Mouse (Mus musculus) neural tube, embryonic 11.5 days (tissue): ENCODE data around the gene Trim46. TPM values are rescaled to one million over a fixed set of nuclear protein-coding genes. Genes with fewer than 3 reads are reported as not detected.
A peak's percentile ranks its signal among the peaks of the same experiment; 100 is the strongest.

Experiments used
- ATAC-seq: fragments of 200-750 bp; cut with Nextera tagmentation; 2 replicates; pipeline ENCODE4 v1.8.0; 2017; ENCODE audit warnings: moderate number of reproducible peaks, mild to moderate bottlenecking, moderate TSS enrichment, moderate library complexity; ENCODE audit not compliant: insufficient read depth, low FRiP score, low TSS enrichment
- DNase-seq: peaks from one replicate; pipeline ENCODE4 v3.0.0-alpha.2; 2015; ENCODE audit warnings: low spot score
- H3K27ac ChIP-seq: fragments of 300-500 bp; sonication (generic); 2 replicates; pipeline ENCODE4 v1.5.1; 2014; ENCODE audit warnings: low read depth, mild to moderate bottlenecking, low read length
- H3K27me3 ChIP-seq: fragments of 300-500 bp; sonication (generic); 2 replicates; pipeline ENCODE4 v1.6.1; 2014; ENCODE audit warnings: mild to moderate bottlenecking, low read length, mixed read lengths; ENCODE audit not compliant: control insufficient read depth, insufficient read depth
- H3K36me3 ChIP-seq: fragments of 300-500 bp; sonication (generic); 2 replicates; pipeline ENCODE4 v1.6.1; 2014; ENCODE audit warnings: mild to moderate bottlenecking, low read length, moderate library complexity, mixed read lengths; ENCODE audit not compliant: control insufficient read depth, insufficient read depth
- H3K4me1 ChIP-seq: fragments of 300-500 bp; sonication (generic); 2 replicates; pipeline ENCODE4 v1.6.1; 2014; ENCODE audit warnings: low read length, mixed read lengths; ENCODE audit not compliant: control insufficient read depth, insufficient read depth
- H3K4me2 ChIP-seq: fragments of 300-500 bp; sonication (generic); 2 replicates; pipeline ENCODE4 v1.6.1; 2014; ENCODE audit warnings: low read depth, mild to moderate bottlenecking, moderate library complexity
- H3K4me3 ChIP-seq: fragments of 300-500 bp; sonication (generic); 2 replicates; pipeline ENCODE4 v1.5.1; 2014; ENCODE audit warnings: low read depth, low read length
- H3K9ac ChIP-seq: fragments of 300-500 bp; sonication (generic); 2 replicates; pipeline ENCODE4 v1.6.1; 2014; ENCODE audit warnings: mild to moderate bottlenecking, low read length
- H3K9me3 ChIP-seq: fragments of 300-500 bp; sonication (generic); 2 replicates; pipeline ENCODE4 v1.6.1; 2016; ENCODE audit warnings: low read length; ENCODE audit not compliant: control insufficient read depth
- WGBS: fragments of 180-500 bp; shearing (Covaris S2); extraction: QIAGEN DNeasy Blood & Tissue Kit; methylation state at CpG from one replicate; pipeline ENCODE4 v1.1.7; 2014; 5-methylcytosine and 5-hydroxymethylcytosine counted together
- polyA plus RNA-seq: library from polyadenylated mRNA; unstranded; fragments of >200 nt; fragmentation: Nextera tagmentation; extraction: Ambion mirVana; gene quantifications from 2 replicates; pipeline ENCODE4 v1.2.1, GENCODE M21; 2014

Gene Trim46
- polyA plus RNA-seq, 1 experiment from 2014 or later, result 12.8 TPM

DNA sequence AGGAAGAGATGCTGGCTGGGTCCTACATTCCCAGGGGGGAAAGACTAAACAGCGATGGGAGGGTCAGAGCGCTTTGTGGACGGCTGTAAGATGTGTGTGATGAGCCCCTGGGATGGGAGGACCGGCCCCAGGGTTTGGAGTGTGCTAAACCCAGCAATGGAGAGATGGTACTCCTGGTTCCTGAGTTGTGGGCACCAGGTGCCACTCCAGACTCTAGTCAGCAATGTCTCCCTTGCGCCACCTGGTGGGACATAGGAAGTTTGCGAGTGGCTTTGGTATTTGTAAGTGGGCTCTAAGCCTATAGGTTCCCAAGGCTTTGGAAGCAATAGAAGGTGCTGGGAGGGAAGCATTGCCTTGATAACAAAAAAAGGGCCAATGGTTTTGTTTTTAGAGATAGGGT is 30.3 kb downstream of the Trim46 start:
- no peaks in the 10 kb centered on the region for H3K9me3 ChIP-seq
- H3K4me3 ChIP-seq, result peak overlapping the region; percentile 73
- 0% methylated on average over 6 of the region's 6 CpGs for WGBS
- peak overlapping the region; percentile 66 for H3K9ac ChIP-seq
- no peaks in the 10 kb centered on the region for H3K27me3 ChIP-seq
- no peaks in the 10 kb centered on the region for H3K36me3 ChIP-seq
- DNase-seq (peak; percentile 88), ATAC-seq (peak; percentile 20)
- peaks cover 18% of the 10 kb centered on the region for H3K4me1 ChIP-seq
- peak overlapping the region; percentile 55 for H3K4me2 ChIP-seq
- H3K27ac ChIP-seq, result peak overlapping the region; percentile 90

DNA sequence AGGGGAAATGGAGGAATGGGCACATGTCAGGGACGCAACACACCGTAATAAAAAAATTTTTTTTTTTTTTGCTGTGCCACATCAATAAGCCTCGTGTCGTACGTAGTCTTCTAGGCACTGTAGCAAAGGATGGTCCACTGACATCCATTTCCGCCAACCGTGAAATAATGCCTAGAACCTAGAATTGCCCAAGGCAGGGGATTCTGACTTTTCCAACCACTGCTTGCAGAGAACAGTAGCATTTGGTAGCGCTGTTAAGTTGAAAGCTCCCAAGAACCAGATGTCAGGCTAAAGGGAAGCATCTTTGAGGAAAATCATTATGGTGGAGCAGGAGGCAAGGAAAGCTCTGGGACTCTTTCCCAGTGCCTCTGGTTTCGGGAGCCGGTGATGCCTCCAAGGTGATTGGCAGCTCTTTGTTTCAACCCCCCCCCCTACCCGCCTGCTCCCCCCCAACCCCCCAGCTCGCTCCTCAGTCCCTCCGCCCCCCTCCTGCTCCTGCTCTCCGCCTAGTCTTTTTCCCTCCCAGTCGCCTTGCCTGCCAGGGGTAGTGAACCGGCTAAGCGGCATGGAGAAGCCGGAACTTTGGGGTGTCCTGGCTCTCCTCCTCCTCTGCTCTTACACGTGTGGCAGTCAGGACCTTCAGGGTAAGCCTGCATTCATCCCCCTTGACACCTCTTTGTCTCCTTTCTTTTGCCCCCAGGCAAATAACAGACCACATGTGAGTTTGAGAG is 31.3 kb downstream of the Trim46 start, which contains the start of gene Thbs3:
Thbs3 (plus strand) TSS at position 500 of the 731 bp plus-strand sequence.
- DNase-seq, result peak; percentile 52
- H3K27me3 ChIP-seq, result no peaks in the 10 kb centered on the region
- H3K36me3 ChIP-seq, result no peaks in the 10 kb centered on the region; the same call in 1 of the 2 replicates
- under 1% methylated on average over 18 of the region's 19 CpGs for WGBS
- peak within 1 kb of the TSS; percentile 55 for H3K4me2 ChIP-seq
- peak within 1 kb of the TSS; percentile 66 for H3K9ac ChIP-seq
- H3K4me3 ChIP-seq, result peak within 1 kb of the TSS; percentile 73
- no peak for ATAC-seq
- peaks cover 18% of the 10 kb centered on the region for H3K4me1 ChIP-seq
- H3K9me3 ChIP-seq, result no peaks in the 10 kb centered on the region
- H3K27ac ChIP-seq, result peak within 1 kb of the TSS; percentile 90

DNA sequence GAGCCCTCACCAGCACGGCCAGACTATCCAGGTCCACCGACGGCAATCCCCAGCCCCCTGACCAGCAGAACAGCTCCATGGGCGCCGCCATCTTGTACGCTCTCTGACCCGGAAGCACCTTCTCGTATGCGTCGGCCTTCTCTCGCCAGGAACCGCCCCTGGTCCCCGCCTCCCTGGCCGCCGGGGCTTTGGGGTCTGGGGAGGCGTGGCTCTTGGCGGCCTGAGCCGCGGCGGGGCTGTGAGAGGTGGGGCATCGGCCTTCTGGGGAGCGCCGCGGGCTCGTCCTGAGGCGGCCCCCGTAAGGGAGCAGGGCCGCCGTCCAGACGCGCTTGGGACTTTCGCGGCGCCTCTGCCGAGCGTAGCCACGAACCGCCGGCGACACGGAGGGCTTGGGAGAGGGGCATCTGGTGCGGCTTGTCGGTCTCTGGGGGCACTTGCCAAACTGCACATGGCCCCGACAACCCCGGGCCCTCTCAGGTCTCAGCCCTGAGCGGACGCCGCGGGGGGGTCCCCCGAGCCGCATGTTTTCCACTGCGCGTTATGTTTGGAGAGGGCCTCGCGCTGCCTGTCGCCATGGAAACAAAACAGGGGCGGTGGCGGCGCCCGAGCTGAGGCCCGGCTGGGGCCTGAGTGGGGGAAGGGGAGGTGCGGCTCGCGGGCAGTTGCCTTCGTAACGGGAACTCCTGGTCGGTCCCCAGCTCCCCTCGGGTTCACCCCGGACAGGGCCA is 32.1 kb downstream of the Trim46 start:
- Histone ChIP-seq H3K4me2 (peak overlapping the region; percentile 55), H3K27ac (peak overlapping the region; percentile 90), H3K4me3 (peak overlapping the region; percentile 73), H3K9ac (peak overlapping the region; percentile 66), H3K27me3 (no peaks in the 10 kb centered on the region), H3K4me1 (peaks cover 18% of the 10 kb centered on the region), H3K36me3 (peaks cover 3% of the 10 kb centered on the region), H3K9me3 (no peaks in the 10 kb centered on the region)
- DNase-seq (peak; percentile 97), ATAC-seq (peak; percentile 88)
- under 1% methylated on average over 69 of the region's 69 CpGs for WGBS

DNA sequence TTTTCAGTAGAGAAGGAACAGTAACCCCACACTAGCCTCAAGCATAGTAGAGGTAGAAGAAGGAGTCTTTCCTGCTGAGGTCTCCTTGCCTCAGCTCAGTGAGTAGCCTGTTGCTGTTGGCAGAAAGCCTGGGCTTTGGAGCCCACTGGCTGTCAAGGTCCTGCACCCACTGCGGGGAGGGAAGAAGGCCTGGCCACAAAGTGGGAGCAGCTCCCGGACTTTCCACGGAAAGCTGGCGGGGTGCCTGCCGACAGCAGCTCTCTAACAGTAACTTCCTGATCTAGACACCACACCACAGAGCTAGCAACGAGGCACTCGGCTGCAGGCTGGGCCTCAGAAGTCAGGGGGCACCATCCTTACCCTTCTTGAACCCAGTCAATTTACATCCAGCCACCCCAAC is 35.4 kb downstream of the Trim46 start:
- Histone ChIP-seq H3K36me3 (peaks cover 18% of the 10 kb centered on the region), H3K4me3 (no peak overlapping the region), H3K27me3 (no peaks in the 10 kb centered on the region), H3K9me3 (no peaks in the 10 kb centered on the region), H3K9ac (no peak overlapping the region), H3K4me2 (no peak overlapping the region), H3K4me1 (peaks cover 14% of the 10 kb centered on the region), H3K27ac (no peak overlapping the region)
- DNase-seq (no peak), ATAC-seq (no peak)
- 88% methylated on average over 7 of the region's 7 CpGs for WGBS

DNA sequence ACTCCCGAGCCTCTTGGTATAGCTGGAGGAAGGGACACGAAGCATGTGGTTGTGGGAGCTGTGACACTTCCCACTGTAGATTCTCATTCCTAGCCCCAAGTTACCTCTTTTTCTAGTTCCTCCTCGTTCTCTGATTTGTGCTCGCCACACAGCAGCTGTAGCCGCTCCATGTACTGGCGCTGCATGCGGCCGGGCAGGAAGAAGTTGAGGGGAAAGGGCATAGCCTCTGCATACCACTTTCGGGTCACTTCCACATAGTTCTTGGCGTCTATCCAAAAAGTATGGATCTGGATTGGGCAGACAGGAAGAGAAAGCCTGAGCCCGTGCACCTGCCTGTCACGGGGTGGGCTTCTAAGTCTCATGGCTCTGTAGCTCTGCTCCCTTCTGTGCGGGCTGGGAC is 35.9 kb downstream of the Trim46 start:
- 92% methylated on average over 13 of the region's 13 CpGs for WGBS
- Histone ChIP-seq H3K9ac (no peak overlapping the region), H3K4me1 (peaks cover 9% of the 10 kb centered on the region), H3K4me2 (no peak overlapping the region), H3K27ac (no peak overlapping the region), H3K27me3 (no peaks in the 10 kb centered on the region), H3K4me3 (no peak overlapping the region), H3K9me3 (no peaks in the 10 kb centered on the region), H3K36me3 (peaks cover 18% of the 10 kb centered on the region)
- DNase-seq (no peak), ATAC-seq (no peak)

DNA sequence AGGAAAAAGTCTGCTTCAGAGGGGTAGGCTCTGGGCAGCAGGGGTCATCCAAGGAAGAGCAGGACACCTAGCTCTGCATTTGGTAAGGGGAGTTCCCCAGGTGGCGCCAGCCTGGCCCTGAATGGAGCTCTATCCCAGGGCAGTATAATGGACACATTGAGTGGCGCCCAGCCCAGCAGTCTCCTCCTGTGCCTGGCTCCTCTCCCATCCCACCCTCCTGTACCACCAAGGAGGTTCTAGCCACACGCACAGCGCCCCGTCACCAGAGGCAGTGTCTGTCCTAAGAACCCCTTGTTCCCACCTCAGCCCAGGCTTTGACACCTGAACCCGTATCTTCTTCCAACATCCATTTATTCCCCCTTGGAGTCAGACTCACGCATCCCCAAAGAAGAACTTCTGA is 36.4 kb downstream of the Trim46 start:
- peaks cover 18% of the 10 kb centered on the region for H3K36me3 ChIP-seq

DNA sequence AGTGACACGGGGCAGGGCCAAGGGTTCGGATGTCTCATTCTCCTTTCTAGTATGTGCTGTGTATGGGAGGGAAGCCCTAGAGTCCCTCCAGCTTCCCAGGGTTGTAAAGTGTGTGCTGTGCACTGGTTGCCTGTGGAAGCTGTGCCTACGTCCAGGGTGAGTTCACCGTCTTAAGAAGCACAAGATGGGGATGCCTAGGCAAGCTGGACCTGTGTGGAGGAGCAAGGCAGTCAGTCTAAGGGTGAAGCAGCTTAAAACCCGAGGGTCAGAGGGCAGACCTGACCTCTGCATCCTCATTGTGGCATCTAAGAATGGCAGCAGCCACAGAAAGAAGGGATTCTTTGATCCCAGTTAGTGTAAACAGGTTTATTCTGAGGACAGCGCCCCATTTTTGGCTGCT is 37.4 kb downstream of the Trim46 start:
- Histone ChIP-seq H3K4me2 (no peak overlapping the region), H3K27ac (no peak overlapping the region), H3K27me3 (no peaks in the 10 kb centered on the region), H3K36me3 (peaks cover 18% of the 10 kb centered on the region), H3K4me3 (no peak overlapping the region), H3K9me3 (no peaks in the 10 kb centered on the region), H3K9ac (no peak overlapping the region), H3K4me1 (peaks cover 8% of the 10 kb centered on the region; the same call in 1 of the 2 replicates)
- no peak for DNase-seq
- 85% methylated on average over 6 of the region's 6 CpGs for WGBS
- ATAC-seq, result no peak

More for the DNA sequence above, 36.4 kb downstream of the Trim46 start:
- 93% methylated on average over 7 of the region's 7 CpGs for WGBS
- Histone ChIP-seq H3K4me2 (no peak overlapping the region), H3K9ac (no peak overlapping the region), H3K4me3 (no peak overlapping the region), H3K4me1 (peaks cover 8% of the 10 kb centered on the region; the same call in 1 of the 2 replicates), H3K27ac (no peak overlapping the region), H3K9me3 (no peaks in the 10 kb centered on the region), H3K27me3 (no peaks in the 10 kb centered on the region)
- ATAC-seq (no peak), DNase-seq (no peak)

DNA sequence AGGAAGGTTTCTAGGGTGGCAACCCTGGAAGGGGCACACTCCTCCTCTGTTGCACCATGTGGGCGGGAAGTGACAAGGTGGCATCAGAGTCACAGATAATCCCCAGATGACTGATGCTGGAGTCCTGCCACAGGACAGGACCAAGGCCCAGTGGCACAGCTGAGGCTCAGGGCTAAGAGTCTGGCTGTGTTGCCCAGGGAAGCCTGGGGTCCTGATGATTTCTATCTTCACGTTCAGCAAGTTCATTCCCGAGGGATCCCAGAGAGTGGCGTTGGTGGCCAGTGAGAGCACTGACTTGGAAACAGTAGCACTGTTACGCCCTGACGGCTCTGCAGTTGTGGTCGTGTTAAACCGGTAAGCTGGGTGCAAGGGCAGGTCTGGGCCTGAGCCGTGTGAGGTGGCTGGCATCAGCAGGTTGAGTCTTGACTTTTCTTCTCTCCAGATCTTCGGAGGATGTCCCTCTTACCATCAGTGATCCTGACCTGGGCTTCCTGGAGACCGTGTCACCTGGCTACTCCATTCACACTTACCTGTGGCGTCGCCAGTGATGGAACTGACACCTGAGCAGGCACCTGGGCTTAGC is 37.9 kb downstream of the Trim46 start:
- Histone ChIP-seq H3K27me3 (no peaks in the 10 kb centered on the region), H3K9me3 (no peaks in the 10 kb centered on the region), H3K27ac (no peak overlapping the region), H3K9ac (no peak overlapping the region), H3K4me2 (no peak overlapping the region), H3K4me3 (no peak overlapping the region), H3K4me1 (peaks cover 11% of the 10 kb centered on the region), H3K36me3 (peaks cover 18% of the 10 kb centered on the region)
- ATAC-seq, result no peak
- DNase-seq, result no peak
- 91% methylated on average over 13 of the region's 13 CpGs for WGBS
